Mouse (Mus musculus) MEL (cell line): ENCODE data around the gene Atp1a2. TPM values are rescaled to one million over a fixed set of nuclear protein-coding genes. Genes with fewer than 3 reads are reported as not detected.

Experiments used
- DNase-seq: peaks from one replicate; pipeline ENCODE4 v3.0.0; 2011; ENCODE audit warnings: low read depth, low spot score
- H3K27ac ChIP-seq: 2 replicates; pipeline ENCODE4 v1.5.1; 2012; ENCODE audit warnings: low read depth, mild to moderate bottlenecking, control low read depth, low read length, moderate library complexity; ENCODE audit not compliant: control insufficient read depth
- H3K27me3 ChIP-seq, 2 experiments: fragments of 150-350 bp in 1 of 2; sonication (generic) in 1 of 2; 2 replicates each; pipeline ENCODE4 v1.6.1; 2012; ENCODE audit warnings: low read length in 2 of 2, mild to moderate bottlenecking in 2 of 2, improper control_type of control experiment in 1 of 2, moderate library complexity in 1 of 2; ENCODE audit not compliant: insufficient read depth in 2 of 2, control insufficient read depth in 1 of 2
- H3K36me3 ChIP-seq, 2 experiments: 2 replicates each; pipeline ENCODE4 v1.6.1; 2012 to 2014; ENCODE audit warnings: low read length in 2 of 2, improper control_type of control experiment in 1 of 2, inconsistent platforms in 1 of 2, mild to moderate bottlenecking in 1 of 2; ENCODE audit not compliant: insufficient read depth in 2 of 2, control insufficient read depth in 1 of 2
- H3K4me1 ChIP-seq, 2 experiments: fragments of 150-350 bp in 1 of 2; sonication (generic) in 1 of 2; 2 replicates each; pipeline ENCODE4 v1.6.1; 2012; ENCODE audit warnings: low read length in 2 of 2, improper control_type of control experiment in 1 of 2, mild to moderate bottlenecking in 1 of 2; ENCODE audit not compliant: insufficient read depth in 2 of 2, control insufficient read depth in 1 of 2
- H3K4me3 ChIP-seq, 2 experiments: fragments of 150-350 bp in 1 of 2; sonication (generic) in 1 of 2; 2 replicates each; pipeline ENCODE4 v1.5.1; 2012; ENCODE audit warnings: low read depth in 2 of 2, low read length in 2 of 2, mild to moderate bottlenecking in 2 of 2, moderate library complexity in 2 of 2, control low read depth in 1 of 2, improper control_type of control experiment in 1 of 2; ENCODE audit not compliant: control insufficient read depth in 1 of 2, insufficient read depth in 1 of 2
- H3K79me2 ChIP-seq: 2 replicates; pipeline ENCODE4 v1.6.1; 2012; ENCODE audit warnings: mild to moderate bottlenecking, low read length, moderate library complexity; ENCODE audit not compliant: control insufficient read depth, poor library complexity, insufficient read depth
- H3K9ac ChIP-seq: 2 replicates; pipeline ENCODE4 v1.6.1; 2012; ENCODE audit warnings: low read depth, mild to moderate bottlenecking, control low read depth, low read length, moderate library complexity; ENCODE audit not compliant: control insufficient read depth, poor library complexity, severe bottlenecking
- H3K9me3 ChIP-seq: fragments of 150-350 bp; sonication (generic); replicated peaks from 2 replicates; pipeline ENCODE4 v1.6.1; 2012; ENCODE audit warnings: mild to moderate bottlenecking, low read length, improper control_type of control experiment, moderate library complexity; ENCODE audit not compliant: insufficient read depth
- CHD2 ChIP-seq: IDR thresholded peaks from 2 replicates; pipeline ENCODE4 v1.6.1; 2011; ENCODE audit warnings: low read length, improper control_type of control experiment
- EP300 ChIP-seq, 2 experiments: IDR thresholded peaks; 2 replicates each; pipeline ENCODE4 v1.6.1; 2011; ENCODE audit warnings: improper control_type of control experiment in 2 of 2, low read length in 2 of 2, low read depth in 1 of 2, mild to moderate bottlenecking in 1 of 2
- HCFC1 ChIP-seq: IDR thresholded peaks from 2 replicates; pipeline ENCODE4 v1.6.1; 2012; ENCODE audit warnings: low read depth, mild to moderate bottlenecking, inconsistent platforms, low read length, improper control_type of control experiment, moderate library complexity
- JUND ChIP-seq: IDR thresholded peaks from 2 replicates; pipeline ENCODE4 v1.6.1; 2011; ENCODE audit warnings: low read depth, mild to moderate bottlenecking, improper control_type of control experiment, low read length
- MAX ChIP-seq: IDR thresholded peaks from 2 replicates; pipeline ENCODE4 v1.6.1; 2011; ENCODE audit warnings: low read length, improper control_type of control experiment
- MAZ ChIP-seq: IDR thresholded peaks from 2 replicates; pipeline ENCODE4 v1.6.1; 2012; ENCODE audit warnings: low read depth, mild to moderate bottlenecking, inconsistent platforms, low read length, improper control_type of control experiment
- MEF2A ChIP-seq: IDR thresholded peaks from 2 replicates; pipeline ENCODE4 v1.6.1; 2014; ENCODE audit warnings: low read depth, mild to moderate bottlenecking, inconsistent platforms, low read length, improper control_type of control experiment; ENCODE audit not compliant: poor library complexity, insufficient replicate concordance, severe bottlenecking; ENCODE audit errors: extremely low read depth
- MXI1 ChIP-seq: IDR thresholded peaks from 2 replicates; pipeline ENCODE4 v1.6.1; 2011; ENCODE audit warnings: mild to moderate bottlenecking, low read depth, low read length, improper control_type of control experiment
- MYB ChIP-seq: IDR thresholded peaks from 2 replicates; pipeline ENCODE4 v1.6.1; 2011; ENCODE audit warnings: mild to moderate bottlenecking, low read depth, low read length, improper control_type of control experiment
- MYC ChIP-seq: IDR thresholded peaks from 2 replicates; pipeline ENCODE4 v1.6.1; 2011; ENCODE audit warnings: low read depth, mild to moderate bottlenecking, low read length, improper control_type of control experiment, moderate library complexity
- NELFE ChIP-seq: IDR thresholded peaks from 2 replicates; pipeline ENCODE4 v1.6.1; 2011; ENCODE audit warnings: low read depth, low read length, improper control_type of control experiment
- NRF1 ChIP-seq: IDR thresholded peaks from 2 replicates; pipeline ENCODE4 v1.6.1; 2014; ENCODE audit warnings: low read depth, mild to moderate bottlenecking, inconsistent platforms, low read length, improper control_type of control experiment, moderate library complexity; ENCODE audit not compliant: poor library complexity, insufficient read depth, severe bottlenecking
- POLR2AphosphoS5 ChIP-seq: IDR thresholded peaks from 2 replicates; pipeline ENCODE4 v1.6.1; 2012; ENCODE audit warnings: low read depth, borderline replicate concordance, mild to moderate bottlenecking, inconsistent platforms, low read length, moderate library complexity, mixed read lengths
- RAD21 ChIP-seq: IDR thresholded peaks from 2 replicates; pipeline ENCODE4 v1.6.1; 2011; ENCODE audit warnings: mild to moderate bottlenecking, low read depth, low read length, improper control_type of control experiment
- SIN3A ChIP-seq: IDR thresholded peaks from 2 replicates; pipeline ENCODE4 v1.6.1; 2012; ENCODE audit warnings: low read length, improper control_type of control experiment, inconsistent platforms
- TAL1 ChIP-seq: IDR thresholded peaks from 2 replicates; pipeline ENCODE4 v1.6.1; 2012; ENCODE audit warnings: mild to moderate bottlenecking, inconsistent platforms, low read length, moderate library complexity, mixed read lengths
- TBP ChIP-seq: IDR thresholded peaks from 2 replicates; pipeline ENCODE4 v1.8.0; 2011; ENCODE audit warnings: low read depth, low read length, improper control_type of control experiment
- USF1 ChIP-seq: IDR thresholded peaks from 2 replicates; pipeline ENCODE4 v1.6.1; 2014; ENCODE audit warnings: low read depth, mild to moderate bottlenecking, inconsistent platforms, low read length, improper control_type of control experiment, moderate library complexity
- USF2 ChIP-seq, 2 experiments: IDR thresholded peaks; 2 replicates each; pipeline ENCODE4 v1.6.1; 2011 to 2012; ENCODE audit warnings: improper control_type of control experiment in 2 of 2, low read length in 2 of 2, borderline replicate concordance in 1 of 2, inconsistent platforms in 1 of 2, low read depth in 1 of 2, mild to moderate bottlenecking in 1 of 2; ENCODE audit not compliant: insufficient read depth in 1 of 2
- ZC3H11A ChIP-seq: IDR thresholded peaks from 2 replicates; pipeline ENCODE4 v1.6.1; 2012; ENCODE audit warnings: low read depth, mild to moderate bottlenecking, inconsistent platforms, low read length, improper control_type of control experiment
- ZNF384 ChIP-seq: IDR thresholded peaks from 2 replicates; pipeline ENCODE4 v1.6.1; 2012; ENCODE audit warnings: low read depth, mild to moderate bottlenecking, inconsistent platforms, low read length, improper control_type of control experiment
- polyA plus RNA-seq, 2 experiments: library from polyadenylated mRNA; stranded (reverse) in 1 of 2; unstranded in 1 of 2; fragments of >175 nt in 1 of 2; fragments of >200 nt in 1 of 2; gene quantifications; 2 replicates each; pipeline versions ENCODE4 v1.2.1 to v1.2.4; 2012; ENCODE audit warnings: low replicate concordance in 2 of 2, low read depth in 1 of 2; ENCODE audit not compliant: insufficient read length in 2 of 2, insufficient read depth in 1 of 2, missing spikeins in 1 of 2
- total RNA-seq: library from RNA; depleted of rRNA; stranded (reverse); fragments of 300-350 nt; gene quantifications from 2 replicates; pipeline ENCODE4 v1.2.3, GENCODE M21; 2012

The Atp1a2 gene
- total and polyA plus RNA-seq, 3 experiments, result 0.04 TPM; not detected in 2

- H3K9ac ChIP-seq, result no peak overlapping the region
- peaks cover 0 to 16% of the 10 kb centered on the region in 2 experiments; a peak in 2 of 4 replicates for H3K36me3 ChIP-seq
- peaks cover 6 to 18% of the 10 kb centered on the region in 2 experiments for H3K4me1 ChIP-seq
- no peak overlapping the region for H3K4me3 ChIP-seq
- no peaks in the 10 kb centered on the region for H3K9me3 ChIP-seq
- DNase-seq, result no peak
- TF ChIP-seq ZC3H11A, result no peak
- no peak for TF ChIP-seq TAL1
- H3K79me2 ChIP-seq, result no peaks in the 10 kb centered on the region
- H3K27me3 ChIP-seq, result no peaks in the 10 kb centered on the region
- H3K27ac ChIP-seq, result no peak overlapping the region
Measured at GRCm38 (mm10) chr1:172273386-172273785, 24.5 kb downstream of the Atp1a2 start.

DNA sequence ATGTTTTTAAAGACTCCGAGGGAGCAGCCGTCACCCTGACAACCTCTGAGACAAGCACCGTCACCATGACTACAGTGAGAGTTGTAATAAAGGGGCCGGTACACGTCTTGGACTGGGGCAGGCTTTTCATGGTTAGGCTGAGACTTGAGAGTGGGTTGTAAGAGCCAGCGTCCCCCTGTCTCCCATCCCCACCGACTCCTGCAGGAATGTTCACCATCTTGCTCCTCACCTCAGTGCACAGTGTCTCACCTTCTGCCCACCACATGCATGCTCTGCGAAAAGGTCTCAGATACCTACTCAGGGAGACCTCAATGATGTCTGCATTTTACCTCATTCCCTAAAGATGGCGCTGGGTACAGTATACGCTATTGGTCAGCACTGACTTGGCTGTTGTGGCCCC, 26.1 kb downstream of the Atp1a2 start:
- Histone ChIP-seq H3K4me1 (peaks cover 3 to 4% of the 10 kb centered on the region in 2 experiments), H3K9ac (no peak overlapping the region), H3K27me3 (no peaks in the 10 kb centered on the region), H3K9me3 (no peaks in the 10 kb centered on the region), H3K36me3 (peaks cover 0 to 4% of the 10 kb centered on the region in 2 experiments; a peak in 2 of 4 replicates), H3K4me3 (no peak overlapping the region), H3K79me2 (no peaks in the 10 kb centered on the region), H3K27ac (no peak overlapping the region)
- TF ChIP-seq MAX (no peak), JUND (no peak), EP300 (IDR thresholded peaks at IDR 0.05; ENCODE audit: low read depth in 1 of 2, low read length in 2 of 2) (no peak), MYC (no peak), MAZ (no peak), CHD2 (no peak), MEF2A (no peak), NELFE (no peak), TBP (no peak), USF2 (IDR thresholded peaks at IDR 0.05; ENCODE audit: borderline replicate concordance in 1 of 2, insufficient read depth in 1 of 2, low read depth in 1 of 2, low read length in 2 of 2) (no peak), HCFC1 (no peak), USF1 (no peak), SIN3A (no peak)
- no peak for DNase-seq

DNA sequence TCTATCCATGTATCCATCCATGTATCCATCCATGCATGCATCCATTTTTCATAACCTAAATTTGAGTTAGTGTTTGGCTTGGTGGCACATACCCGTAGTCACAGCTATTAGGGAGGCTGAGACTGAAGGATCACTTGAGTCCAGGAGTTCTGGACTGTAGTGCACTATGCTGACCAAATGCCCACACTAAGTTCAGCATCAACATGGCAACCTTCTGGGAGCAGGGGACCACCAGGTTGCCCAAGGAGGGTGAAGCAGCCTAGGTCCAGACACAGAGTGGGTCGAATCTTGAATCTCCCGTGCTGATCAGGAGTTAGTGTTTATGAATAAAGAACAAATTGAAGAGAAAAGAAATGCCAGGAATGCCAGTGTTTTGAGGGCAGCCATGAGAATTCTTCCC, 26.7 kb downstream of the Atp1a2 start:
- no peaks in the 10 kb centered on the region for H3K27me3 ChIP-seq
- no peak for DNase-seq
- no peaks in the 10 kb centered on the region for H3K9me3 ChIP-seq
- no peak overlapping the region for H3K27ac ChIP-seq
- no peak overlapping the region for H3K9ac ChIP-seq
- H3K4me1 ChIP-seq, result no peaks in the 10 kb centered on the region
- no peak for TF ChIP-seq CHD2
- TF ChIP-seq MXI1, result no peak
- TF ChIP-seq RAD21, result no peak
- no peak for TF ChIP-seq POLR2AphosphoS5
- no peak for TF ChIP-seq MAX
- no peak for TF ChIP-seq NRF1
- no peak for TF ChIP-seq ZNF384
- no peak for TF ChIP-seq MYB
- no peak for TF ChIP-seq USF2 (IDR thresholded peaks at IDR 0.05; ENCODE audit: borderline replicate concordance in 1 of 2, insufficient read depth in 1 of 2, low read depth in 1 of 2, low read length in 2 of 2)
- no peak overlapping the region for H3K4me3 ChIP-seq
- no peaks in the 10 kb centered on the region for H3K36me3 ChIP-seq
- H3K79me2 ChIP-seq, result no peaks in the 10 kb centered on the region
